Mouse (Mus musculus) kidney, embryonic 15.5 days (tissue): ENCODE measurements around the gene Nod1. TPM values are rescaled to one million over a fixed set of nuclear protein-coding genes. Genes with fewer than 3 reads are reported as not detected.

Source experiments
- ATAC-seq: fragments of 200-750 bp; cut with Nextera tagmentation; replicated peaks from 2 replicates; pipeline ENCODE4 v1.8.0; 2017; ENCODE audit warnings: moderate TSS enrichment; ENCODE audit not compliant: low FRiP score
- H3K27ac ChIP-seq: fragments of 300-500 bp; sonication (generic); 2 replicates; pipeline ENCODE4 v1.5.1; 2015; ENCODE audit warnings: mild to moderate bottlenecking, inconsistent platforms
- H3K27me3 ChIP-seq: fragments of 300-500 bp; sonication (generic); 2 replicates; pipeline ENCODE4 v1.6.1; 2015; ENCODE audit warnings: inconsistent platforms
- H3K36me3 ChIP-seq: fragments of 300-500 bp; sonication (generic); 2 replicates; pipeline ENCODE4 v1.6.1; 2015; ENCODE audit warnings: inconsistent platforms
- H3K4me1 ChIP-seq: fragments of 300-500 bp; sonication (generic); 2 replicates; pipeline ENCODE4 v1.6.1; 2015; ENCODE audit warnings: inconsistent platforms
- H3K4me2 ChIP-seq: fragments of 300-500 bp; sonication (generic); 2 replicates; pipeline ENCODE4 v1.6.1; 2015; ENCODE audit warnings: moderate library complexity, mild to moderate bottlenecking, inconsistent platforms
- H3K4me3 ChIP-seq: fragments of 300-500 bp; sonication (generic); replicated peaks from 2 replicates; pipeline ENCODE4 v1.5.1; 2015; ENCODE audit warnings: mild to moderate bottlenecking, inconsistent platforms
- H3K9ac ChIP-seq: fragments of 300-500 bp; sonication (generic); 2 replicates; pipeline ENCODE4 v1.6.1; 2015; ENCODE audit warnings: mild to moderate bottlenecking, inconsistent platforms
- H3K9me3 ChIP-seq: fragments of 300-500 bp; sonication (generic); replicated peaks from 2 replicates; pipeline ENCODE4 v1.6.1; 2016; ENCODE audit warnings: inconsistent platforms
- WGBS: fragments of 180-500 bp; shearing (Covaris S2); methylation state at CpG from one replicate; pipeline ENCODE4 v1.1.7; 2015; ENCODE audit warnings: mixed read lengths; 5-methylcytosine and 5-hydroxymethylcytosine counted together
- polyA plus RNA-seq: library from polyadenylated mRNA; unstranded; fragments of >200 nt; fragmentation: Nextera tagmentation; extraction: Ambion mirVana; gene quantifications from 2 replicates; pipeline ENCODE4 v1.2.1, GENCODE M21; 2015

Nod1 gene
- polyA plus RNA-seq, 1 experiment from 2014 or later, result 5.1 TPM

- Histone ChIP-seq H3K4me3 (no peak overlapping the region), H3K27ac (no peak overlapping the region), H3K27me3 (no peaks in the 10 kb centered on the region), H3K9ac (no peak overlapping the region), H3K36me3 (no peaks in the 10 kb centered on the region), H3K4me2 (no peak overlapping the region), H3K4me1 (no peaks in the 10 kb centered on the region), H3K9me3 (no peaks in the 10 kb centered on the region)
- 58% methylated on average over 3 of the region's 3 CpGs for WGBS
- no peak for ATAC-seq
Observed at GRCm38 (mm10) chr6:54933866-54934265, 38.5 kb downstream of the Nod1 start.

DNA sequence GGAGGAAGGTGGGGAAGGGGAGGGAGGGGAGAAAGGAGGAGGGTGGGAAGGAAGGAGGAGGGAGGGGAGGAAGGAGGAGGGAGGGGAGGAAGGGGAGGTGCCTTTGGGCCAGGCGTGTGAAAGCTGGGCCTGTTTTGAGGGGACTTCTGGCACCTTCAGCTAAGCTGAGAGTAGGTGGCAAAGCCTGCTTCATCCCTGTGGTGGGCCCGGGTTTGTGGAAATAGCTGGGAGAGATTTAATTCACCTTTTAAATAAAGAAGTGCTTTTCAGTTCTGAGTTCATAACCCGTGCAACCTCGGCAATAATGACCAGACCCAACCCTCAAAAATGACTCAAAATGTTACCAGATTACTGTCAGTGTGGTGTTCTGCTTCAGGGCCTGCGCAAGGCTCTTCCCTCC is 39.2 kb downstream of the Nod1 start:
- 75% methylated on average over 5 of the region's 5 CpGs for WGBS
- Histone ChIP-seq H3K27me3 (no peaks in the 10 kb centered on the region), H3K4me1 (no peaks in the 10 kb centered on the region), H3K9ac (no peak overlapping the region), H3K4me3 (no peak overlapping the region), H3K36me3 (no peaks in the 10 kb centered on the region), H3K27ac (no peak overlapping the region), H3K9me3 (no peaks in the 10 kb centered on the region), H3K4me2 (no peak overlapping the region)
- no peak for ATAC-seq

- Histone ChIP-seq H3K27me3 (no peaks in the 10 kb centered on the region), H3K4me2 (no peak overlapping the region), H3K4me3 (no peak overlapping the region), H3K9me3 (no peaks in the 10 kb centered on the region), H3K4me1 (no peaks in the 10 kb centered on the region), H3K9ac (no peak overlapping the region), H3K36me3 (no peaks in the 10 kb centered on the region), H3K27ac (no peak overlapping the region)
- no peak for ATAC-seq
- WGBS, result 93% methylated on average over 12 of the region's 12 CpGs
Observed at GRCm38 (mm10) chr6:54932526-54932925, 39.9 kb downstream of the Nod1 start.

- Histone ChIP-seq H3K36me3 (no peaks in the 10 kb centered on the region), H3K4me1 (no peaks in the 10 kb centered on the region), H3K27me3 (no peaks in the 10 kb centered on the region), H3K4me2 (no peak overlapping the region), H3K27ac (no peak overlapping the region), H3K9me3 (no peaks in the 10 kb centered on the region), H3K9ac (no peak overlapping the region), H3K4me3 (no peak overlapping the region)
- 94% methylated on average over 4 of the region's 4 CpGs for WGBS
- no peak for ATAC-seq
Observed at GRCm38 (mm10) chr6:54931641-54932040, 40.8 kb downstream of the Nod1 start.

DNA sequence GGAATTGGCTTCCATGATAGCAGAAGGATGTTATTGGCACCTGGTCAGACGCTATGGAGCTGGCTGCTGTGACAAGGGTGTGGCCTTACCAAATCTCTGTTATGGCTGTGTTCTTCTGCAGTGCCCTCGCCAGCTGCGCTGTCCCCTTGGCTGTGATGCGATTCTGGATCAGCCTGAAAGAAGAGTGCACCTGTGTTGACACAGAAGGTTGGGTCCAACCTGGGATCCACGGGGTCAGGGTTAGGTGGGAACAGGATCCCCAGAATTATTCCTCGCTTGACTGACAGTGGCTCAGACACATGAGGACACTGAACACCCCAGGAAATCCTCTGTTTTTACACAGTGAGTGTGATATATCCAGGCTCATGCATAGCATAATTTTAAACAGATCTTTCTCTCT is 44.5 kb downstream of the Nod1 start:
- H3K36me3 ChIP-seq, result no peaks in the 10 kb centered on the region
- H3K9me3 ChIP-seq, result no peaks in the 10 kb centered on the region
- no peaks in the 10 kb centered on the region for H3K27me3 ChIP-seq
- no peak for ATAC-seq
- H3K27ac ChIP-seq, result no peak overlapping the region
- 83% methylated on average over 6 of the region's 6 CpGs for WGBS
- H3K4me3 ChIP-seq, result no peak overlapping the region
- no peak overlapping the region for H3K4me2 ChIP-seq
- H3K4me1 ChIP-seq, result no peaks in the 10 kb centered on the region
- H3K9ac ChIP-seq, result no peak overlapping the region

GRCm38 (mm10) chr6:54926899-54927298 is 45.5 kb downstream of the Nod1 start:
- H3K4me1 ChIP-seq, result no peaks in the 10 kb centered on the region
- H3K27me3 ChIP-seq, result no peaks in the 10 kb centered on the region
- no peaks in the 10 kb centered on the region for H3K36me3 ChIP-seq
- ATAC-seq, result no peak
- H3K27ac ChIP-seq, result no peak overlapping the region
- whole genome bisulfite sequencing, result 81% methylated on average over 2 of the region's 2 CpGs
- H3K9ac ChIP-seq, result no peak overlapping the region
- H3K4me2 ChIP-seq, result no peak overlapping the region
- H3K9me3 ChIP-seq, result no peaks in the 10 kb centered on the region
- no peak overlapping the region for H3K4me3 ChIP-seq

DNA sequence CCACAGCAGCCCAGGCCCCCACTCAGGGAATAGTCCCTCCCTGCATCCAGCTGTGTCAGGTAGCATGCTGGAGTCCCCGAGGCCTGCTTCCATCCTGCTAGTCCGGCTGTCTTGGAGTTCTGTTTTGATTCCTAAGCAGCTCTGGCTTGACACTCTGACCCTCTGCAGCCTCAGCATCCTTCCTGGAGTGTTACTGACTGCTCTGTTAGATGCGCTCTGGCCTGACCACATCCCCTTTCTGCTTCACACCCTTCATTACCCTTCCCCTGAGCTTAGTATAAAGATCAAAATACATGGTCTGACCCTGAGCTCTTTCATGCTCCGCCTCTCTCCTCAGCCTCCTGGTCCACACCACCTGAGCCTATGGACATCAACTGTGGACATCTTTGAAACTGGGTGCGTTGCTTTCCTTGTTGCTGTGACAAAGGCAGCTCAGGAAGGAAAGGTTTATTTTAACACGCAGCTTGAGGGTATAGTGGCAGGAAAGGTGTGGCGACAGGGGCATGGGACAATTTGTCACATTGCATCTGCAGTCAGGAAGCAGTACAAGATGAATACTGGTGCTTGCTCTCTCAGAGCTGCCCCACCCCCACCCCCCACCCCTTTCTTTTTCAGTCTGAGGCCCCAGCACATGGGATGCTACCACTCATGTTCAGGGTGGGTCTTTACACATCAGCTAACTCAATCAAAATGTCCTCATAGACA is 46.5 kb downstream of the Nod1 start:
- no peak overlapping the region for H3K27ac ChIP-seq
- H3K27me3 ChIP-seq, result no peaks in the 10 kb centered on the region
- H3K4me2 ChIP-seq, result no peak overlapping the region
- no peaks in the 10 kb centered on the region for H3K4me1 ChIP-seq
- H3K9ac ChIP-seq, result no peak overlapping the region
- H3K36me3 ChIP-seq, result no peaks in the 10 kb centered on the region
- H3K4me3 ChIP-seq, result no peak overlapping the region
- ATAC-seq, result no peak
- WGBS, result 57% methylated on average over 7 of the region's 7 CpGs
- no peaks in the 10 kb centered on the region for H3K9me3 ChIP-seq

DNA sequence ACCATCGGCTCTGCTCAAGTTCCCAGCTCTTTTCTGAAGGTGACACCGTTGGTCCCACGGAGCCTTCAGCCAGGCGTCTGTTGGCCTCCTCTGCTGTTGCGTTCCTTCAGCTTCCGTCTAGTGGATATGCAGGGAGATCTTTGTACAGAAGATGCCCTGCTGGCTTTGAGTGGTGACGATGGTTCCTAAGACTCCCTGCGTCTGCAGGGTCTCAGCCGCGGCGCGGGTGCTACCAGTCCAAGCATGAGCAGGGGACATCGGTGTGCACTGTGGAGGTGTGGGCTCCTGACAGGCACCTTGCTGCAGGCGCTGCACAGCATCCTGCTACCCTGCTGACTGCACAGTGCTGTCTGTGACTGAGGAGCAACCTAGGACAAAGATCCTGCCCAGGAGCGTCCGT is 47.9 kb downstream of the Nod1 start:
- Histone ChIP-seq H3K4me2 (no peak overlapping the region), H3K36me3 (no peaks in the 10 kb centered on the region), H3K27me3 (no peaks in the 10 kb centered on the region), H3K27ac (no peak overlapping the region), H3K4me3 (no peak overlapping the region), H3K4me1 (no peaks in the 10 kb centered on the region), H3K9ac (no peak overlapping the region), H3K9me3 (no peaks in the 10 kb centered on the region)
- 95% methylated on average over 16 of the region's 16 CpGs for WGBS
- ATAC-seq, result no peak

DNA sequence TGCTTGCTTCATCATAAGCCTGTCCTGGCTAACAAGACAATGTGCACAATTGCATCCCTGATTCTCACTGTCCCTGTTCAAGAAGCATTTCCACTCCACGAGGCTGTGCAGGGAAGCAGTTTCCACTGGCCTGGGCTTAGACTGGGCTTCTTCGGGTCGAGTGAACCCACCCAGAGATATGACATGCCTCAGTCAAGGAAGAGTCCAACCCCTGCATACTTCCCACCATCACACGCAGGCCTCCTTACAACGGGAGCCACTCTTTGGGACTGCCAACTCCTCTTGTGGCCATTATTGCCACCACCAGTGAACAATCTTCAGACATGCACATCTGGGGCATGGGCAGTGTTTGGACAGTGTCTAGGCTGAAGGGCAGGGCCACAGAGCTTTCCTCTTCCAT is 53.9 kb downstream of the Nod1 start:
- Histone ChIP-seq H3K4me1 (no peaks in the 10 kb centered on the region), H3K9ac (no peak overlapping the region), H3K27ac (no peak overlapping the region), H3K4me3 (no peak overlapping the region), H3K36me3 (no peaks in the 10 kb centered on the region), H3K4me2 (no peak overlapping the region), H3K9me3 (no peaks in the 10 kb centered on the region), H3K27me3 (no peaks in the 10 kb centered on the region)
- WGBS, result 81% methylated on average over 5 of the region's 5 CpGs
- ATAC-seq, result no peak

- no peak overlapping the region for H3K9ac ChIP-seq
- 42% methylated on average over 4 of the region's 4 CpGs for WGBS
- H3K27ac ChIP-seq, result no peak overlapping the region
- no peaks in the 10 kb centered on the region for H3K9me3 ChIP-seq
- H3K36me3 ChIP-seq, result no peaks in the 10 kb centered on the region
- H3K4me1 ChIP-seq, result no peaks in the 10 kb centered on the region
- no peak overlapping the region for H3K4me3 ChIP-seq
- H3K27me3 ChIP-seq, result no peaks in the 10 kb centered on the region
- ATAC-seq, result no peak; the same call in 1 of the 2 replicates
- no peak overlapping the region for H3K4me2 ChIP-seq
Observed at GRCm38 (mm10) chr6:54917523-54917922, 54.9 kb downstream of the Nod1 start.

- WGBS, result 78% methylated on average over 4 of the region's 4 CpGs
- Histone ChIP-seq H3K4me1 (no peaks in the 10 kb centered on the region), H3K9me3 (no peaks in the 10 kb centered on the region), H3K27ac (no peak overlapping the region), H3K4me3 (no peak overlapping the region), H3K27me3 (no peaks in the 10 kb centered on the region), H3K4me2 (no peak overlapping the region), H3K36me3 (no peaks in the 10 kb centered on the region), H3K9ac (no peak overlapping the region)
- ATAC-seq, result no peak
Observed at GRCm38 (mm10) chr6:54916941-54917340, 55.5 kb downstream of the Nod1 start.

GRCm38 (mm10) chr6:54916163-54916562 is 56.2 kb downstream of the Nod1 start:
- no peaks in the 10 kb centered on the region for H3K9me3 ChIP-seq
- ATAC-seq, result no peak
- no peaks in the 10 kb centered on the region for H3K36me3 ChIP-seq
- WGBS, result 56% methylated on average over 4 of the region's 4 CpGs
- no peaks in the 10 kb centered on the region for H3K27me3 ChIP-seq
- no peaks in the 10 kb centered on the region for H3K4me1 ChIP-seq
- H3K4me3 ChIP-seq, result no peak overlapping the region
- H3K27ac ChIP-seq, result no peak overlapping the region
- H3K4me2 ChIP-seq, result no peak overlapping the region
- no peak overlapping the region for H3K9ac ChIP-seq

- Histone ChIP-seq H3K9me3 (no peaks in the 10 kb centered on the region), H3K27me3 (no peaks in the 10 kb centered on the region), H3K4me2 (no peak overlapping the region), H3K36me3 (no peaks in the 10 kb centered on the region), H3K4me3 (no peak overlapping the region), H3K9ac (no peak overlapping the region), H3K4me1 (no peaks in the 10 kb centered on the region), H3K27ac (no peak overlapping the region)
- ATAC-seq, result no peak
- 86% methylated on average over 4 of the region's 4 CpGs for whole genome bisulfite sequencing
Observed at GRCm38 (mm10) chr6:54914977-54915376, 57.4 kb downstream of the Nod1 start.
